Mouse (Mus musculus): ENCODE data around the gene Id1.

Gene Id1

GRCm38 (mm10) chr2:152736090-152736601 is at the start of gene Id1:
Gene Id1 (plus strand): TSS chr2:152736251.
- peak; percentile 61 to 64 for DNase-seq (ENCODE audit: low spot score in 2 of 2)

GRCm38 (mm10) chr2:152686399-152686798 is 49.7 kb upstream of the Id1 start:
- DNase-seq (ENCODE audit: low spot score in 2 of 2): no peak

- peak; percentile 89 to 95 for DNase-seq (ENCODE audit: low spot score in 2 of 2)
These were observed 49.2 kb upstream of the Id1 start, which contains the start of gene Mcts2 for GRCm38 (mm10) chr2:152686806-152687267. Gene Mcts2 (plus strand): TSS chr2:152687035.

- DNase-seq (ENCODE audit: low spot score in 2 of 2): no peak
These were observed 44.4 kb upstream of the Id1 start for GRCm38 (mm10) chr2:152691564-152692217.

GRCm38 (mm10) chr2:152693233-152693632 is 42.8 kb upstream of the Id1 start:
- peak; percentile 62 to 73 for DNase-seq (ENCODE audit: low spot score in 2 of 2)

GRCm38 (mm10) chr2:152693735-152694134 is 42.3 kb upstream of the Id1 start:
- DNase-seq (ENCODE audit: low spot score in 2 of 2): no peak

GRCm38 (mm10) chr2:152694708-152695107 is 41.3 kb upstream of the Id1 start:
- DNase-seq (ENCODE audit: low spot score in 2 of 2): no peak

GRCm38 (mm10) chr2:152696016-152696415 is 40.0 kb upstream of the Id1 start:
- no peak for DNase-seq (ENCODE audit: low spot score in 2 of 2)

GRCm38 (mm10) chr2:152696476-152697164 is 39.4 kb upstream of the Id1 start:
- DNase-seq (ENCODE audit: low spot score in 2 of 2): peak; percentile 92 to 93

- DNase-seq (ENCODE audit: low spot score in 2 of 2): no peak
These were observed 35.9 kb upstream of the Id1 start for GRCm38 (mm10) chr2:152700138-152700537.

- no peak for DNase-seq (ENCODE audit: low spot score in 2 of 2)
These were observed 35.3 kb upstream of the Id1 start for GRCm38 (mm10) chr2:152700725-152701124.

GRCm38 (mm10) chr2:152703596-152704255 is 32.3 kb upstream of the Id1 start:
- no peak for DNase-seq (ENCODE audit: low spot score in 2 of 2)

GRCm38 (mm10) chr2:152704256-152704605 is 31.8 kb upstream of the Id1 start:
- no peak for DNase-seq (ENCODE audit: low spot score in 2 of 2)

GRCm38 (mm10) chr2:152704811-152705370 is 31.2 kb upstream of the Id1 start:
- DNase-seq (ENCODE audit: low spot score in 2 of 2): no peak

GRCm38 (mm10) chr2:152705993-152706571 is 30.0 kb upstream of the Id1 start:
- DNase-seq (ENCODE audit: low spot score in 2 of 2): peak; percentile 31 to 39

GRCm38 (mm10) chr2:152707186-152707585 is 28.9 kb upstream of the Id1 start:
- DNase-seq (ENCODE audit: low spot score in 2 of 2): no peak

GRCm38 (mm10) chr2:152707627-152708026 is 28.4 kb upstream of the Id1 start:
- peak; percentile 69 to 71 for DNase-seq (ENCODE audit: low spot score in 2 of 2)

- DNase-seq (ENCODE audit: low spot score in 2 of 2): no peak
These were observed 27.0 kb upstream of the Id1 start for GRCm38 (mm10) chr2:152709066-152709465.

- DNase-seq (ENCODE audit: low spot score in 2 of 2): no peak
These were observed 19.7 kb upstream of the Id1 start for GRCm38 (mm10) chr2:152716241-152716772.

GRCm38 (mm10) chr2:152717652-152718051 is 18.4 kb upstream of the Id1 start:
- no peak for DNase-seq (ENCODE audit: low spot score in 2 of 2)

- no peak for DNase-seq (ENCODE audit: low spot score in 2 of 2)
These were observed 18.0 kb upstream of the Id1 start for GRCm38 (mm10) chr2:152718076-152718475.
